Mouse (Mus musculus) E14TG2a.4 (cell line): ENCODE data around the gene Lhpp.

Source experiments
- CTCF ChIP-seq: conservative IDR thresholded peaks from 2 replicates; pipeline ENCODE4 v1.5.1; 2014; ENCODE audit warnings: low read length
- NANOG ChIP-seq: IDR thresholded peaks from 2 replicates; pipeline ENCODE4 v1.6.1; 2014; ENCODE audit warnings: borderline replicate concordance, low read length, mixed read lengths

DNA sequence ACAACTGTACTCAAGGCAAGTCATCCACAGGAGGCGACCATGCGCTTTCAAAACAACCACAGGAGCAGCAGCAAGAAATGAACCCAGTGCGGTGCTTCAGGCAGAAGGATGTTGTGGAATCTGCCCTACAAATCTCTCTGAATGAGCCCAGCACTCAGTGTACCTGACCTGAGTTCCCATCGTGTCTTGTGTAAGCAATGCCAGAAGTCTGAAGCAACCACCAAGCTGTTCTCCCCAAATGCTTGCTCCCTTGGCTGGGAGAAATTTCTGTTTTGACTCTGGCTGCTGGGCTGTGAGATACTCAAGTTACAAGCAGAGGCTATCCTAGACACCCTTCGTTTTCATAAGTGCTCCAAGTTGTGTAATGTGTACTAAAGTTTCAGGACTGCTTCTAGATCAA is 4.7 kb upstream of the Lhpp start:
- TF ChIP-seq CTCF, result no peak
- TF ChIP-seq NANOG, result no peak
